ENCODE assay signal across 11 mouse cellular contexts in the genomic region with DNA sequence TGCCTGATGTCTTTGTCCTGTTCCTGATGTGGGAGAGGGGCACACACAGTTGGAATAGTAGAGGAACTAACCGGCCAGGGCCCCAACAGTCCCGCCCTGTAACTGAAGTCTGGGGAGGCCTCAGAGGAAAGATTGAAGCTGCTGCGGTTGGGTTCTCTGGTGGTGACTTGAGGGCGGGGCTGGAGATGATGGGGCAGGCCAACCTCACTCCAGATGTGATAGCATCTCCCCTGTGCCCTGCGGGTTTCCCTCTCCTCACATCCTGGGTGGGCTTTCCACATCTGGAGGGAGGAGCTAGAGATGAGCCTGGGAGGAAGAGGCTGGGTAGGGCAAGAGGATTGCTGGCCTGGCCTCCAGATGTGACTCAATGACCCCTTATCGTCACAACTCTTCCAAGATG. TPM values are rescaled to one million over a fixed set of nuclear protein-coding genes. Genes with fewer than 3 reads are reported as not detected.
DNase-seq lines count a peak whose midpoint lies in the region; ATAC-seq and TF ChIP-seq lines count a peak whose summit lies in the region.
"Had no signal": no experiment of that assay in that cellular context is flagged by ENCODE, and none has a peak within 500 bp of the region (broad histone marks: within the 10 kb centered on the region; RNA-seq: fewer than 3 reads in every experiment).

No protein-coding gene starts in this region.

- 0 out of 2 replicates have a peak, but pooled peaks have one; percentile 24 for TF ChIP-seq POLR2A in bone marrow, adult 2 months (IDR thresholded peaks at IDR 0.05; ENCODE audit: borderline replicate concordance, control insufficient read depth, low read depth, low read length)

- intact Hi-C loops in heart, postnatal 36 days (cut with DNase I) = no loop called here

- H3K4me3 ChIP-seq in heart, embryonic 11.5 days (ENCODE audit: low read depth, low read length) = no peak overlapping the region
- H3K4me3 ChIP-seq in bone marrow, adult 2 months (replicated peaks; ENCODE audit: control insufficient read depth, low read depth, low read length) = no peak overlapping the region
- H3K4me3 ChIP-seq in limb, embryonic 12.5 days (replicated peaks) = no peak overlapping the region
- no peak overlapping the region for H3K4me3 ChIP-seq in hindbrain, embryonic 11.5 days (ENCODE audit: low read depth, low read length)
- H3K4me3 ChIP-seq: gastrocnemius, adult 2 months had no signal

- H3K4me1 ChIP-seq in heart, embryonic 11.5 days (ENCODE audit: control insufficient read depth, insufficient read depth, low read length) = peaks cover 34% of the 10 kb centered on the region
- peaks cover 10% of the 10 kb centered on the region for H3K4me1 ChIP-seq in bone marrow, adult 2 months (ENCODE audit: control insufficient read depth, insufficient read depth, low read length)
- peaks cover 40% of the 10 kb centered on the region for H3K4me1 ChIP-seq in limb, embryonic 12.5 days (replicated peaks)
- peaks cover 8% of the 10 kb centered on the region for H3K4me1 ChIP-seq in hindbrain, embryonic 11.5 days (replicated peaks; ENCODE audit: control insufficient read depth, insufficient read depth, low read length)

- H3K36me3 ChIP-seq in heart, embryonic 11.5 days (ENCODE audit: control insufficient read depth, insufficient read depth, low read length) = no peaks in the 10 kb centered on the region
- peaks cover 13% of the 10 kb centered on the region for H3K36me3 ChIP-seq in limb, embryonic 12.5 days
- H3K36me3 ChIP-seq in hindbrain, embryonic 11.5 days (ENCODE audit: control insufficient read depth, insufficient read depth, low read length) = no peaks in the 10 kb centered on the region

- no peaks in the 10 kb centered on the region for H3K9me3 ChIP-seq in heart, embryonic 11.5 days (replicated peaks; ENCODE audit: control insufficient read depth, low read length)
- H3K9me3 ChIP-seq in limb, embryonic 12.5 days = no peaks in the 10 kb centered on the region
- no peaks in the 10 kb centered on the region for H3K9me3 ChIP-seq in hindbrain, embryonic 11.5 days (ENCODE audit: control insufficient read depth, low read length)

- DNase-seq in heart, postnatal 36 days = no peak
- DNase-seq in spleen, postnatal 4 days (ENCODE audit: low spot score in 2 of 2) = peak; percentile 80 to 86
- DNase-seq in urinary bladder, postnatal 25 days (ENCODE audit: low spot score) = no peak
- no peak for DNase-seq in cerebellum, postnatal 36 days
- DNase-seq in hindbrain, embryonic 11.5 days (ENCODE audit: low spot score) = no peak
- DNase-seq: gastrocnemius, adult 2 months; kidney, adult 8-10 months; lung, adult 2 months had no signal

- H3K4me2 ChIP-seq in heart, embryonic 11.5 days = peak overlapping the region; percentile 23
- H3K4me2 ChIP-seq in limb, embryonic 12.5 days = no peak overlapping the region
- no peak overlapping the region for H3K4me2 ChIP-seq in hindbrain, embryonic 11.5 days (replicated peaks; ENCODE audit: low read depth, low read length)

- no peaks in the 10 kb centered on the region for H3K27me3 ChIP-seq in heart, embryonic 11.5 days (ENCODE audit: control insufficient read depth, insufficient read depth, low read length)
- no peaks in the 10 kb centered on the region for H3K27me3 ChIP-seq in limb, embryonic 12.5 days
- 0 out of 2 replicates have a peak, but pooled peaks cover 2% of the 10 kb centered on the region for H3K27me3 ChIP-seq in hindbrain, embryonic 11.5 days (ENCODE audit: control insufficient read depth, insufficient read depth, low read length)

- peak overlapping the region; percentile 65 for H3K27ac ChIP-seq in heart, embryonic 11.5 days (ENCODE audit: low read depth, low read length)
- H3K27ac ChIP-seq in bone marrow, adult 2 months (ENCODE audit: control insufficient read depth, insufficient read depth, low read depth, low read length, poor library complexity) = peak overlapping the region; percentile 74
- 0 out of 2 replicates have a peak overlapping the region, but pooled peaks have one; percentile 7 for H3K27ac ChIP-seq in limb, embryonic 12.5 days
- no peak overlapping the region for H3K27ac ChIP-seq in hindbrain, embryonic 11.5 days (ENCODE audit: low read depth, low read length)
- H3K27ac ChIP-seq: gastrocnemius, adult 2 months had no signal

- TF ChIP-seq CTCF in bone marrow, adult 2 months (IDR thresholded peaks at IDR 0.05; ENCODE audit: control insufficient read depth, insufficient read depth, low read length) = no peak

- WGBS in heart, embryonic 11.5 days (ENCODE audit: insufficient replicate concordance) = 53% methylated on average over 6 of the region's 6 CpGs
- WGBS in bone marrow, adult 2 months = 7% methylated on average over 6 of the region's 6 CpGs
- WGBS in limb, embryonic 12.5 days = 34% methylated on average over 6 of the region's 6 CpGs
- 59% methylated on average over 6 of the region's 6 CpGs for WGBS in hindbrain, embryonic 11.5 days

- no peak for ATAC-seq in heart, embryonic 11.5 days (replicated peaks; ENCODE audit: insufficient number of reproducible peaks, low FRiP score, low TSS enrichment)
- no peak for ATAC-seq in limb, embryonic 12.5 days (ENCODE audit: insufficient number of reproducible peaks, insufficient read depth, low FRiP score, low TSS enrichment, low read depth)
- no peak for ATAC-seq in hindbrain, embryonic 11.5 days (ENCODE audit: low FRiP score)

- no peak overlapping the region for H3K9ac ChIP-seq in heart, embryonic 11.5 days (ENCODE audit: low read depth, low read length)
- peak overlapping the region; percentile 23; the same call in 1 of the 2 replicates for H3K9ac ChIP-seq in limb, embryonic 12.5 days (replicated peaks)
- no peak overlapping the region for H3K9ac ChIP-seq in hindbrain, embryonic 11.5 days (ENCODE audit: low read depth, low read length)

RNA-seq across cellular contexts. Expression of a gene that starts 2.9 kb away (rescaled TPM):
- 541 and 566 TPM in 2 replicates for polyA plus RNA-seq in heart, embryonic 11.5 days (2014; fragmentation: Nextera tagmentation; extraction: Ambion mirVana)
- total RNA-seq in heart, postnatal 36 days (2021) = 100 to 1,000 TPM; 180 to 208 TPM
- polyA plus RNA-seq in bone marrow, adult 2 months (2011; ENCODE audit: insufficient read depth, insufficient read length, low replicate concordance, missing spikeins) = 75.3 and 222 TPM in 2 replicates
- polyA plus RNA-seq in limb, embryonic 12.5 days (2016; fragmentation: Nextera tagmentation; extraction: Ambion mirVana) = 922 and 966 TPM in 2 replicates
- polyA plus RNA-seq in hindbrain, embryonic 11.5 days (2014; fragmentation: Nextera tagmentation; extraction: Ambion mirVana) = 390 and 438 TPM in 2 replicates

RNA-seq across cellular contexts. Expression of a gene that starts 9.9 kb away (rescaled TPM):
- polyA plus RNA-seq in heart, embryonic 11.5 days (2014; fragmentation: Nextera tagmentation; extraction: Ambion mirVana) = 24.3 and 25.7 TPM in 2 replicates
- under 1 TPM; 0.60 to 0.78 TPM for total RNA-seq in heart, postnatal 36 days (2021)
- polyA plus RNA-seq in bone marrow, adult 2 months (2011; ENCODE audit: insufficient read depth, insufficient read length, low replicate concordance, missing spikeins) = 5.7 and 8.0 TPM in 2 replicates
- polyA plus RNA-seq in limb, embryonic 12.5 days (2016; fragmentation: Nextera tagmentation; extraction: Ambion mirVana) = 36.5 and 36.8 TPM in 2 replicates
- polyA plus RNA-seq in hindbrain, embryonic 11.5 days (2014; fragmentation: Nextera tagmentation; extraction: Ambion mirVana) = 34.8 and 35.2 TPM in 2 replicates

RNA-seq across cellular contexts. Expression of a gene that starts 11.1 kb away (rescaled TPM):
- 43.6 and 51.4 TPM in 2 replicates for polyA plus RNA-seq in heart, embryonic 11.5 days (2014; fragmentation: Nextera tagmentation; extraction: Ambion mirVana)
- total RNA-seq in heart, postnatal 36 days (2021) = 10 to 100 TPM; 14.2 to 16.2 TPM
- 14.6 and 30.5 TPM in 2 replicates for polyA plus RNA-seq in bone marrow, adult 2 months (2011; ENCODE audit: insufficient read depth, insufficient read length, low replicate concordance, missing spikeins)
- 61.1 and 61.6 TPM in 2 replicates for polyA plus RNA-seq in limb, embryonic 12.5 days (2016; fragmentation: Nextera tagmentation; extraction: Ambion mirVana)
- 61.1 and 64.4 TPM in 2 replicates for polyA plus RNA-seq in hindbrain, embryonic 11.5 days (2014; fragmentation: Nextera tagmentation; extraction: Ambion mirVana)

RNA-seq across cellular contexts. Expression of a gene that starts 23.9 kb away (rescaled TPM):
- 49.5 and 57.8 TPM in 2 replicates for polyA plus RNA-seq in heart, embryonic 11.5 days (2014; fragmentation: Nextera tagmentation; extraction: Ambion mirVana)
- 10 to 100 TPM; 36.7 to 40.3 TPM for total RNA-seq in heart, postnatal 36 days (2021)
- 17.0 and 32.9 TPM in 2 replicates for polyA plus RNA-seq in bone marrow, adult 2 months (2011; ENCODE audit: insufficient read depth, insufficient read length, low replicate concordance, missing spikeins)
- polyA plus RNA-seq in limb, embryonic 12.5 days (2016; fragmentation: Nextera tagmentation; extraction: Ambion mirVana) = 37.9 and 42.2 TPM in 2 replicates
- 38.1 and 45.4 TPM in 2 replicates for polyA plus RNA-seq in hindbrain, embryonic 11.5 days (2014; fragmentation: Nextera tagmentation; extraction: Ambion mirVana)

RNA-seq across cellular contexts. Expression of a gene that starts 24.0 kb away (rescaled TPM):
- 25.0 and 29.3 TPM in 2 replicates for polyA plus RNA-seq in heart, embryonic 11.5 days (2014; fragmentation: Nextera tagmentation; extraction: Ambion mirVana)
- 1 to 10 TPM; 5.8 to 6.5 TPM for total RNA-seq in heart, postnatal 36 days (2021)
- 18.9 and 63.2 TPM in 2 replicates for polyA plus RNA-seq in bone marrow, adult 2 months (2011; ENCODE audit: insufficient read depth, insufficient read length, low replicate concordance, missing spikeins)
- 37.0 and 40.3 TPM in 2 replicates for polyA plus RNA-seq in limb, embryonic 12.5 days (2016; fragmentation: Nextera tagmentation; extraction: Ambion mirVana)
- polyA plus RNA-seq in hindbrain, embryonic 11.5 days (2014; fragmentation: Nextera tagmentation; extraction: Ambion mirVana) = 11.8 and 12.4 TPM in 2 replicates

Comparison
In these comparisons a context has a peak if more than half of its experiments do, and no peak if none do; other contexts are left out.
1. DNase-seq: peak in spleen, postnatal 4 days (2 of 2); none in heart, postnatal 36 days (0 of 2), urinary bladder, postnatal 25 days (single experiment), cerebellum, postnatal 36 days (0 of 2) and hindbrain, embryonic 11.5 days (single experiment).